Mouse (Mus musculus): ENCODE results near the gene Cacna2d1. TPM values are rescaled to one million over a fixed set of nuclear protein-coding genes. Genes with fewer than 3 reads are reported as not detected.

The Cacna2d1 gene
- polyA plus RNA-seq, 1 experiment from 2014 or later, result 1.3 TPM

GRCm38 (mm10) chr5:16047452-16048191 is 113.1 kb downstream of the Cacna2d1 start:
- DNase-seq (ENCODE audit: low spot score), result no peak

GRCm38 (mm10) chr5:16056795-16057194 is 122.3 kb downstream of the Cacna2d1 start:
- DNase-seq (ENCODE audit: low spot score), result no peak

GRCm38 (mm10) chr5:16062773-16063172 is 128.3 kb downstream of the Cacna2d1 start:
- no peak for DNase-seq (ENCODE audit: low spot score)

GRCm38 (mm10) chr5:16063273-16063672 is 128.8 kb downstream of the Cacna2d1 start:
- DNase-seq (ENCODE audit: low spot score), result no peak

GRCm38 (mm10) chr5:16063949-16064348 is 129.5 kb downstream of the Cacna2d1 start:
- DNase-seq (ENCODE audit: low spot score), result no peak

- DNase-seq (ENCODE audit: low spot score), result no peak
These were observed 131.3 kb downstream of the Cacna2d1 start for GRCm38 (mm10) chr5:16065816-16066215.

- DNase-seq (ENCODE audit: low spot score), result no peak
These were observed 147.8 kb downstream of the Cacna2d1 start for GRCm38 (mm10) chr5:16082253-16082652.

- no peak for DNase-seq (ENCODE audit: low spot score)
These were observed 152.8 kb downstream of the Cacna2d1 start for GRCm38 (mm10) chr5:16086979-16087902.

- DNase-seq (ENCODE audit: low spot score), result no peak
These were observed 153.5 kb downstream of the Cacna2d1 start for GRCm38 (mm10) chr5:16087995-16088394.

- DNase-seq (ENCODE audit: low spot score), result no peak
These were observed 158.0 kb downstream of the Cacna2d1 start for GRCm38 (mm10) chr5:16092540-16092939.

GRCm38 (mm10) chr5:16093071-16093693 is 158.7 kb downstream of the Cacna2d1 start:
- DNase-seq (ENCODE audit: low spot score), result no peak

- no peak for DNase-seq (ENCODE audit: low spot score)
These were observed 160.9 kb downstream of the Cacna2d1 start for GRCm38 (mm10) chr5:16095345-16095744.

- no peak for DNase-seq (ENCODE audit: low spot score)
These were observed 164.3 kb downstream of the Cacna2d1 start for GRCm38 (mm10) chr5:16098766-16099165.

GRCm38 (mm10) chr5:16101820-16102219 is 167.3 kb downstream of the Cacna2d1 start:
- no peak for DNase-seq (ENCODE audit: low spot score)

GRCm38 (mm10) chr5:16105701-16106100 is 171.2 kb downstream of the Cacna2d1 start:
- no peak for DNase-seq (ENCODE audit: low spot score)

- DNase-seq (ENCODE audit: low spot score), result no peak
These were observed 176.2 kb downstream of the Cacna2d1 start for GRCm38 (mm10) chr5:16110643-16111042.

- DNase-seq (ENCODE audit: low spot score), result no peak
These were observed 179.4 kb downstream of the Cacna2d1 start for GRCm38 (mm10) chr5:16113879-16114278.

- DNase-seq (ENCODE audit: low spot score), result no peak
These were observed 186.8 kb downstream of the Cacna2d1 start for GRCm38 (mm10) chr5:16121334-16121733.

GRCm38 (mm10) chr5:16122110-16122509 is 187.6 kb downstream of the Cacna2d1 start:
- DNase-seq (ENCODE audit: low spot score), result no peak

- DNase-seq (ENCODE audit: low spot score), result no peak
These were observed 200.0 kb downstream of the Cacna2d1 start for GRCm38 (mm10) chr5:16134286-16135094.

- DNase-seq (ENCODE audit: low spot score), result no peak
These were observed 201.5 kb downstream of the Cacna2d1 start for GRCm38 (mm10) chr5:16135986-16136385.
